Mouse (Mus musculus) liver, adult 2 months (tissue): ENCODE results near the gene Ccdc9b.

Source experiments
- CTCF ChIP-seq: fragments of 200-500 bp; IDR thresholded peaks from 2 replicates; pipeline ENCODE4 v1.5.1; 2011; ENCODE audit warnings: low read depth, low read length, control low read depth
- POLR2A ChIP-seq: fragments of 200-500 bp; IDR thresholded peaks from 2 replicates; pipeline ENCODE4 v1.6.1; 2011; ENCODE audit warnings: low read length, control low read depth; ENCODE audit not compliant: insufficient read depth; ENCODE audit errors: extremely low read depth

GRCm38 (mm10) chr2:118725511-118725910, 37.0 kb downstream of the Ccdc9b start:
- no peak for TF ChIP-seq CTCF
- TF ChIP-seq POLR2A, result no peak
